Mouse (Mus musculus) heart, adult 18-20 months (tissue): ENCODE data around the gene Gm3893. TPM values are rescaled to one million over a fixed set of nuclear protein-coding genes. Genes with fewer than 3 reads are reported as not detected.
"Not testable (repeated sequence)": the region's sequence is repeated elsewhere in the genome, so short reads cannot be mapped to it uniquely, and the experiment has no call there.

Experiments used
- DNase-seq, 2 experiments: peaks; one replicate each; pipeline ENCODE4 v3.0.0; 2021 to 2022; ENCODE audit warnings: mixed read lengths in 1 of 2
- long read RNA-seq, 2 experiments: library from polyadenylated mRNA; stranded (forward); transcript quantifications; one replicate each; pipeline ENCODE4 v2.0.0; 2021
- total RNA-seq, 2 experiments: library from RNA; stranded (reverse); gene quantifications; 2 replicates each; pipeline ENCODE4 v1.2.3; 2021

The Gm3893 gene
- total RNA-seq: not detected
- long read RNA-seq, experiment 1: 0 reads
- long read RNA-seq, experiment 2: 0 reads

DNA sequence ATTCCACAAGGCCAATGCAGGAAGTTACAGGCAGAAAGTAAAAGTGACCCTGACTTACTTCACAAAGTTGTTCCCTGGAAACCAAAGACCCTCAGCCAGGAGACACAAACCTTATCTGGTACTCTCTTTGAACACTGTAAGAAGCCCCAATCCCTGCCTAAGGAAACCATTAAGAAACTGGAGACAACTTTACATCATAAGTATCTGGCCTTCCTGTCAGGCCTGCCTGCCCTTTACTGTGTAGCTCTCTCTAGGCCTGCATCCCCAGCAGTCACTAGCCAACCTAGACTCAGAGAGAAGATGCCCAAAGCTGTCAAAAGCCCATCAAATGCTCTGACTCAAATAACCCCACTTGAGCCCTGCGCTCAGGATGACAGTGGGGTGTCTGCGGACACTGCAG, at the start of gene Gm3893:
TSS of gene Gm3893 (plus strand) at position 301 of the 400 bp plus-strand sequence.
- DNase-seq: not testable (repeated sequence)

GRCm38 (mm10) chr4:42114517-42114916, 23.5 kb downstream of the Gm3893 start, which contains the start of gene Gm13304:
Gene Gm13304 (plus strand): TSS chr4:42114817.
- DNase-seq: not testable (repeated sequence)

Other genes starting within 250 kb of the Gm3893 start
- gene Gm21541, start 187.6 kb upstream of the Gm3893 start, total RNA-seq: not detected
- gene Gm20878, start 149.6 kb upstream of the Gm3893 start, total RNA-seq: under 1 TPM; 0.57 to 0.59 TPM
- gene Fam205a4, start 125.1 kb upstream of the Gm3893 start, total RNA-seq: under 1 TPM in 1 of 2 experiments, not detected in 1; 0.10 TPM
- gene Gm21093, start 56.5 kb upstream of the Gm3893 start, total RNA-seq: not detected
- gene Gm13304, start 23.6 kb downstream of the Gm3893 start, total RNA-seq: 10 to 100 TPM; 37.8 to 38.7 TPM
- gene Gm13306, start 62.2 kb downstream of the Gm3893 start, total RNA-seq: not detected
- gene Gm13305, start 77.4 kb downstream of the Gm3893 start, total RNA-seq: under 1 TPM; 0.26 to 0.60 TPM
- not detected for gene Gm10600, start 149.4 kb downstream of the Gm3893 start, total RNA-seq
- gene Ccl21b, start 164.6 kb downstream of the Gm3893 start, total RNA-seq: not detected
- not detected for gene Gm21953, start 203.1 kb downstream of the Gm3893 start, total RNA-seq
- not detected for gene Fam205a3, start 227.1 kb downstream of the Gm3893 start, total RNA-seq